ENCODE assay signal across 23 mouse cellular contexts in genomic region chr1:135480815-135481214, GRCm38 (mm10). TPM values are rescaled to one million over a fixed set of nuclear protein-coding genes. Genes with fewer than 3 reads are reported as not detected.
DNase-seq lines count a peak whose midpoint lies in the region; ATAC-seq and TF ChIP-seq lines count a peak whose summit lies in the region.
"Had no signal": no experiment of that assay in that cellular context is flagged by ENCODE, and none has a peak within 500 bp of the region (broad histone marks: within the 10 kb centered on the region; RNA-seq: fewer than 3 reads in every experiment).

No protein-coding gene starts in this region.

- intact Hi-C loops in heart, postnatal 14 days (cut with DNase I) = no loop called here

- TF ChIP-seq EP300 in heart, postnatal 0 days (IDR thresholded peaks at IDR 0.05; ENCODE audit: low read depth) = no peak

- no peak overlapping the region for H3K4me3 ChIP-seq in heart, embryonic 11.5 days (ENCODE audit: low read depth, low read length)
- H3K4me3 ChIP-seq in heart, postnatal 0 days (ENCODE audit: low read depth, low read length) = no peak overlapping the region
- H3K4me3 ChIP-seq in lung, embryonic 14.5 days (ENCODE audit: low read depth, low read length) = no peak overlapping the region
- H3K4me3 ChIP-seq: erythroblast, embryonic 14.5 days; forebrain, embryonic 12.5 days; limb, embryonic 10.5 days; megakaryocyte, embryonic 14.5 days; midbrain, embryonic 15.5 days; myocyte; neural tube, embryonic 13.5 days had no signal

- peaks cover 9% of the 10 kb centered on the region for H3K36me3 ChIP-seq in heart, embryonic 11.5 days (ENCODE audit: control insufficient read depth, insufficient read depth, low read length)
- peaks cover 27% of the 10 kb centered on the region for H3K36me3 ChIP-seq in heart, postnatal 0 days (replicated peaks; ENCODE audit: control insufficient read depth, insufficient read depth, low read length)
- H3K36me3 ChIP-seq in lung, embryonic 14.5 days (ENCODE audit: insufficient read depth) = 0 out of 2 replicates have a peak, but pooled peaks cover 6% of the 10 kb centered on the region
- H3K36me3 ChIP-seq: midbrain, embryonic 15.5 days had no signal

- no peak overlapping the region for H3K4me2 ChIP-seq in heart, embryonic 11.5 days
- H3K4me2 ChIP-seq in heart, postnatal 0 days (ENCODE audit: low read depth, low read length) = no peak overlapping the region
- no peak overlapping the region for H3K4me2 ChIP-seq in lung, embryonic 14.5 days
- H3K4me2 ChIP-seq: forebrain, embryonic 12.5 days; midbrain, embryonic 15.5 days; neural tube, embryonic 13.5 days had no signal

- H3K9me3 ChIP-seq in heart, embryonic 11.5 days (replicated peaks; ENCODE audit: control insufficient read depth, low read length) = peaks cover 4% of the 10 kb centered on the region; the same call in 1 of the 2 replicates
- H3K9me3 ChIP-seq in heart, postnatal 0 days (replicated peaks; ENCODE audit: control insufficient read depth, low read length) = no peaks in the 10 kb centered on the region
- no peaks in the 10 kb centered on the region for H3K9me3 ChIP-seq in lung, embryonic 14.5 days (ENCODE audit: low read depth, low read length)
- H3K9me3 ChIP-seq: forebrain, embryonic 12.5 days; limb, embryonic 10.5 days; midbrain, embryonic 15.5 days had no signal

- H3K27me3 ChIP-seq in heart, embryonic 11.5 days (ENCODE audit: control insufficient read depth, insufficient read depth, low read length) = no peaks in the 10 kb centered on the region
- H3K27me3 ChIP-seq in heart, postnatal 0 days (ENCODE audit: control insufficient read depth, insufficient read depth, low read length) = no peaks in the 10 kb centered on the region
- no peaks in the 10 kb centered on the region for H3K27me3 ChIP-seq in lung, embryonic 14.5 days (ENCODE audit: insufficient read depth, low read length)
- H3K27me3 ChIP-seq: forebrain, embryonic 12.5 days; megakaryocyte, embryonic 14.5 days; midbrain, embryonic 15.5 days; neural tube, embryonic 13.5 days had no signal

- peak overlapping the region; percentile 51; the same call in 1 of the 2 replicates for H3K27ac ChIP-seq in heart, embryonic 11.5 days (ENCODE audit: low read depth, low read length)
- 0 out of 2 replicates have a peak overlapping the region, but pooled peaks have one; percentile 2 for H3K27ac ChIP-seq in heart, postnatal 0 days (ENCODE audit: low read depth)
- no peak overlapping the region for H3K27ac ChIP-seq in lung, embryonic 14.5 days (ENCODE audit: low read depth)
- H3K27ac ChIP-seq: forebrain, embryonic 12.5 days; limb, embryonic 10.5 days; midbrain, embryonic 15.5 days; neural tube, embryonic 13.5 days had no signal

- 56% methylated on average over 3 of the region's 3 CpGs for WGBS in heart, embryonic 11.5 days (ENCODE audit: insufficient replicate concordance)
- WGBS in heart, postnatal 0 days = 59% methylated on average over 3 of the region's 3 CpGs
- WGBS in lung, embryonic 14.5 days = 78% methylated on average over 3 of the region's 3 CpGs

- no peak overlapping the region for H3K9ac ChIP-seq in heart, embryonic 11.5 days (ENCODE audit: low read depth, low read length)
- H3K9ac ChIP-seq in heart, postnatal 0 days (replicated peaks; ENCODE audit: low read depth, low read length) = no peak overlapping the region
- H3K9ac ChIP-seq in lung, embryonic 14.5 days = no peak overlapping the region
- H3K9ac ChIP-seq: forebrain, embryonic 12.5 days; midbrain, embryonic 15.5 days; neural tube, embryonic 13.5 days had no signal

- H3K4me1 ChIP-seq in heart, embryonic 11.5 days (ENCODE audit: control insufficient read depth, insufficient read depth, low read length) = peaks cover 32% of the 10 kb centered on the region
- H3K4me1 ChIP-seq in heart, postnatal 0 days (ENCODE audit: control insufficient read depth, insufficient read depth) = peaks cover 29% of the 10 kb centered on the region
- no peaks in the 10 kb centered on the region for H3K4me1 ChIP-seq in lung, embryonic 14.5 days (ENCODE audit: insufficient read depth)
- H3K4me1 ChIP-seq: forebrain, embryonic 12.5 days; midbrain, embryonic 15.5 days; neural tube, embryonic 13.5 days had no signal

- no peak for ATAC-seq in heart, embryonic 11.5 days (replicated peaks; ENCODE audit: insufficient number of reproducible peaks, low FRiP score, low TSS enrichment)
- 0 out of 2 replicates have a peak, but pooled peaks have one; percentile 8 for ATAC-seq in heart, postnatal 0 days (ENCODE audit: insufficient read depth, low read depth)
- no peak for ATAC-seq in lung, embryonic 14.5 days (ENCODE audit: insufficient read depth)
- ATAC-seq: midbrain, embryonic 15.5 days had no signal

- DNase-seq in heart, postnatal 4 days = no peak
- no peak for DNase-seq in heart, postnatal 0 days (ENCODE audit: low spot score)
- DNase-seq in heart, postnatal 14 days = no peak
- DNase-seq in lung, embryonic 14.5 days = no peak
- DNase-seq in lung, postnatal 10 days = no peak
- DNase-seq in left cerebral cortex, adult 11 months (ENCODE audit: low spot score) = no peak
- DNase-seq: adrenal gland, adult 8-10 months; cerebellum, adult 11-12 months; cerebellum, postnatal 10 days; gastrocnemius, postnatal 10 days; kidney, adult 11 months; liver; retina, postnatal 1 day; right cerebral cortex, postnatal 25 days; spleen, adult 18-20 months had no signal

- peak; percentile 42 for TF ChIP-seq CTCF in heart, postnatal 0 days (IDR thresholded peaks at IDR 0.05; ENCODE audit: low read depth)
- TF ChIP-seq CTCF in lung, embryonic 14.5 days (IDR thresholded peaks at IDR 0.05; ENCODE audit: low read depth) = peak; percentile 40

RNA-seq across cellular contexts. Expression of gene Ipo9, which starts 50.5 kb away (rescaled TPM):
- 111 and 132 TPM in 2 replicates for polyA plus RNA-seq in heart, embryonic 11.5 days (2014; fragmentation: Nextera tagmentation; extraction: Ambion mirVana)
- 100 to 1,000 TPM in 1 of 2 experiments, 10 to 100 TPM in 1; 95.5 to 116 TPM for total RNA-seq in heart, postnatal 4 days (2021)
- total RNA-seq in heart, postnatal 0 days (2014; rRNA removed; ENCODE audit: low replicate concordance) = 41.0 and 67.8 TPM in 2 replicates
- polyA plus RNA-seq in heart, postnatal 0 days (2015; fragmentation: Nextera tagmentation; extraction: Ambion mirVana) = 27.7 and 32.3 TPM in 2 replicates
- total RNA-seq in heart, postnatal 14 days (2021) = 10 to 100 TPM; 43.5 to 47.6 TPM
- 148 and 158 TPM in 2 replicates for polyA plus RNA-seq in lung, embryonic 14.5 days (2014; fragmentation: Nextera tagmentation; extraction: Ambion mirVana)
